In genomic region chr6:90885626-90886025, GRCm38 (mm10) we compare ENCODE assay signal across 16 mouse cellular contexts.
"Had no signal": no experiment of that assay in that cellular context is flagged by ENCODE, and none has a peak within 500 bp of the region (broad histone marks: within the 10 kb centered on the region; RNA-seq: fewer than 3 reads in every experiment).

No protein-coding gene starts in this region.

- H3K4me3 ChIP-seq: neural tube, embryonic 13.5 days; neural tube, embryonic 15.5 days; stomach, embryonic 15.5 days had no signal

- H3K27me3 ChIP-seq: neural tube, embryonic 13.5 days; neural tube, embryonic 15.5 days; stomach, embryonic 15.5 days had no signal

- H3K4me2 ChIP-seq: neural tube, embryonic 13.5 days; neural tube, embryonic 15.5 days; stomach, embryonic 15.5 days had no signal

- H3K9ac ChIP-seq: neural tube, embryonic 13.5 days; neural tube, embryonic 15.5 days; stomach, embryonic 15.5 days had no signal

- H3K4me1 ChIP-seq: stomach, embryonic 15.5 days had no signal

- H3K36me3 ChIP-seq: neural tube, embryonic 13.5 days; neural tube, embryonic 15.5 days; stomach, embryonic 15.5 days had no signal

- H3K9me3 ChIP-seq: neural tube, embryonic 13.5 days; neural tube, embryonic 15.5 days; stomach, embryonic 15.5 days had no signal

- DNase-seq: retina, postnatal 1 day; right cerebral cortex, adult 18-20 months; right cerebral cortex, postnatal 14 days; right cerebral cortex, postnatal 25 days; right cerebral cortex, postnatal 4 days; spleen, adult 18-20 months; thymus, adult 18-20 months; thymus, adult 2 months; thymus, postnatal 14 days; thymus, postnatal 25 days; thymus, postnatal 36 days; thymus, postnatal 4 days had no signal

- H3K27ac ChIP-seq: neural tube, embryonic 13.5 days; neural tube, embryonic 15.5 days; stomach, embryonic 15.5 days; stomach, postnatal 0 days had no signal
